Mouse (Mus musculus): ENCODE results near the gene Padi2.

The Padi2 gene

DNA sequence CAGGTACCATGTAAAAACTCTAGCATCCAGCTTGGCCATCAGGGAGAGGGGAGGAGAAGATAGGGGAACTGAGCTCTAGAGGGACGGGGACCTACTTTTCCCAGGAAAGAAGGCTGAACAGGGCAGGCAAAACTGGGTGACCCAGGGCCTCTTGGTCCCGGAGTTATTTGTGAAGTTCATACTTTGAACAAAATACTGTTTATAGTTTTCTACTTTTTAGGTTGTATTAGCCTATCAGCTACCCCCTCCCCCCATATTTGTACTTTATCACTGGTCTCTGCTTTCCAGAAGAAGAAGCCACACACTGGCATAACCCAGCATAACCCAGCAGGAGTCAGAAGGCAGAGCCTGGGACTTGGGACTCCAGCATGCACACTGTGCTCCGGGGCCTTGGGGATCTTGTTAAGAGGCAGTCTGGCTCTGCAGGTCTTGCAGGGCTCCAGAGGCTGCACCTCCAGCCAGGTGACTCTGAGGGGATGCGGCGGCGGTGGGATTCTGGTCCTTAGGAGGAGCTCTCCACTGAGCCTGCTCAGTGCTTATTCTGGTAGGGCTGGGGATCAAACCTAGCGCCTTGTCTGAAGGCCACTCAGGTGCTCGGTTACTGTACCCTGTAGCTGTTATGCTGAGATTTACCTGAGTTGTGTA lies 25.0 kb upstream of the Padi2 start:
- DNase-seq (ENCODE audit: low read depth, low spot score), result no peak

DNA sequence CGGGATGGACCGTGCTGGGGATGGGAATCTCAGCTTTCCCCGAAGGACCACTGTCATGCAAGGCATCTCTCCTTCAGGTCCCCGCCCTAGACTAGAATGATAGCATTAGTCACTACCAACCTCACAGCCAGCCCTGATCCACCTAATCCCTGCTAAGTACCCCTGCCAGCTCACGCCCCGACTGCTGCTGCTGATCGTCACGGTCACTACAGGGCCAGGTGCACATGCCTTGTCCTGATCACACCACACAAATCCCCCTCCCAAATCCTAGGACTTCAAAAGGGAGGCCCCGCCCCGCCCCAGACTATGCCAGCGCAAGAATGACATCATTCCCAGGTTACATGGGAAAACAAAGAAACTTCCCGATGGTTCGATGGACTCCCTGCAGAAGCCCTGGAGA lies 24.4 kb upstream of the Padi2 start:
- DNase-seq (ENCODE audit: low read depth, low spot score), result no peak

DNA sequence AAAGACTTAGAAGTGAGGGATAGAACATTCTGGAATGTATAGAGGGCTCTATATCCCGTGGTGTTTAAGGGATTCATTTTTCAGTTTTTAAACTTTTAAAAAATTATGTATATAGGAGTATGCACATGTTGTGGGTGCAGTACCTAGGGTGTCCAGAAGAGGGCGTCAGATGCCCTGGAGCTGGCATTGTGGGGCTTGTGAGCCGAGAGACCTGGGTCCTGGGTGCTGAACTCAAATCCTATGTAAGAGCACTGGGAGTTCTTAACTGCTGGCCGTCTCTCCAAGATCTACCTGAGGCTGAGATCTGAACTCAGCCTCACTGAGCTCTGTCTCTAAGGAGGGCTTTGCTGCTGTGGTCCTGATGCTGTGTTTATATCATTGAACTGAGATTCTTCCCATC lies 23.8 kb upstream of the Padi2 start:
- DNase-seq (ENCODE audit: low read depth, low spot score), result peak; percentile 74

DNA sequence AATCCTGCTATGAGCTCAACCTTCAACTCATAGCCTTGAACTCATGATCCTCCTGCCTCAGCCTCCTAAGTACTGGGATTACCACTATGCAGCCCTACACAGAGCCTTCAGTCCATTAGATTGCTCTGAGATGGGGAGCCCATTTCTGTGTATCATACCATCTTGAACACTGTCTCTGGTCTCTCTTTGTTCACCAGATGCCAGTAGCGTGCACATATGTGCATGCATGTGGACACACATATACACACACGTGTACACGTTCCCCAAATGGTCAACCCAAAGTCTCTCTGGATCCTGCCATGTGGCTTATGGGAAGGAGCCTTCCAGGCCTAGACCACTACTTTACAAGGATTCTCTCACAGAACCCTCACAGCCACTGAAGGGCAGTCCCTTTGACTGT lies 23.2 kb upstream of the Padi2 start:
- no peak for DNase-seq (ENCODE audit: low read depth, low spot score)

DNA sequence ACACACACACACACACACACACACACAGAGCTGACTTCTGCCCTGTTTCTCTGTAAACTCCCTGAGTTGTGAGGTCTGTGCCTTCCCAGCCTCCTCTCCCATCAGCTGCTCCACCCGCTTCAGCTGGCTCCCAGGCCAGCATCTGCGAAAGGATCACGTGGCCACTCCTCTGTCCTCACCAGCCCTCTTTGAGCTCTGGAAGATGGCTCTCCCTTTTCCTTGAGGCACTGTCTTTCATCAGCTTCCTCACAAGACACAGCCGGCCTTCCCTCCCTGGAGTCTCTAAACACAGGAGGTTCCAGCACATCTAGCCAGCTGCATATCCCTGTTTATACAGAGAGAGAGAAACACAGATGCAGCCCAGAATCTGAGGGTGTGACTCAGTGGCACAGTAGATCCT lies 22.3 kb upstream of the Padi2 start:
- DNase-seq (ENCODE audit: low read depth, low spot score), result no peak

DNA sequence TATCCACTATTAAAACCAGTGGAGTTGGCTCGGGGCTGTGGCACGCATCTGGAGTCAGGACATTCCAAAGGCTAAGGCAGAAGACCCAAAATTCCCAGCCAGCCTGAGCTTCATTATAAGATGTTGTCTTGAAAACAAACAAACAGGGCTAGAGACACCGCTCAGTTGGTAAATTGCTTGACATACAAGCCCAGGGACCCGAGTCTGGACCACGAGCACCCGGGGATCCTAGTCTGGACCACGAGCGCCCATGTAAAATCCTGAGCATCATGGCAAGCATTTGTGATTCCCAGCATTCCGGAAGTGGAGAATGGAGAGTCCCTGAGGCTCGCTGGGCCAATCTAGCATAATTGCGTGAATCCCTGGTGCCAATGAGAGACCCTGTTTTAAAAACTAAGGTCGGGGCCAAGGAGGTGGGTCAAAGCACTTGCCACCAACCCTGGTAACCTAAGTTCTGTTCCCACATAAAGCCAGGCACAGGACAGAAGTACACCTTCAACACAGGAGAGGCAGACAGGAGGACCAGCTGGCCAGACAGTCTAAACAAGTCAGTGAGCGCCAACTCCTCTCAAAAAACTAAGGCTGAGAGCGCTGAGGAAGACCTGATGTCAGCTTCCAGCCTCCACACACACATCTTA lies 14.5 kb upstream of the Padi2 start:
- DNase-seq (ENCODE audit: low read depth, low spot score), result no peak

DNA sequence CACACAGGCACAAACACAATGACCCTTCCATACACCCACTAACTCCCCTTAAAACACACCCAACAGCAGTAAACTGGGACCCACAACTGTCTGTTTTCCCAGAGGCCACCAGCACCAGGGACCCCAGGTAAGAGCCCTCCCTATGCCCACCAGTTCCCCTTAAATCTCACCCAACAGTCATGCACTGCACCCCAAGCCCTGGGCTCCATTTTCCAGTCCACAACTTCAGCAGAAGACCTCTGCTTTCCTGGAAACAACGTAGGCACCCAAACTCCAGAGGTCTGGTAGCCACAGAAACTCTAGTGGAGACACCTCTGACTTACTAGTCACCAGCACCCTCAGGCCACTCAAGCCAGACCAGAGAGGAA lies 14.0 kb upstream of the Padi2 start:
- no peak for DNase-seq (ENCODE audit: low read depth, low spot score)

DNA sequence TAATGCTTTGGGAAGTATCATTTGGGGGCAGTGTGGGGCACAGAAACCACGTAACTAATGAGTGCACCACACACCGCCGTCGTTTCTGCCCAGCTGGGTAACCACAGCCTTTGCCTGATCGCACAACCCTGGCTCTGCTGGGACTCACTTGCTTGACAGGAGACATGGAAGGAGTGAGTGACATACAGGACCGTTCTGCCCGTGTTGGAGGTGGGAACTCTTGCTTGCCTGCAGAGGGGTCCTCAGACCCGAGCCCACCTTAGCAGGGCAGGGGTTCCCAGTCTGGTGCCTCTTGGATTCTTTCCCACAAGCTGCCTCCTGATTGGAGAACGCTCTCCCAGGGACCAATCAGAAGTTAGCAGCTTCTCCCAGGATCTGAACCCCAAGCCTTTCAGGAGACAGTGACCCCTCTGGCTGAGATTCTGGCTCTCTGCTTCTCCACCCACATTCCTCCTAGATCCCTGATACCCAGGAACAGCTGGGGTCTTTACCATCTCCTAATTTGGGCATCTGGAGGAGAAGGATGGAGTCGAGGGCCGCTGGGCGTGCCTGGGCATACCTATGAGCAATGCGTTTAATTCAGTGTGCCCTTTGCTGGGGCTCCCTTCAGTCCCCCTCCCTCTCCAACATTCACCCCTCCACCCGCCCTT lies 1.2 kb upstream of the Padi2 start:
- DNase-seq (ENCODE audit: low read depth, low spot score), result no peak

DNA sequence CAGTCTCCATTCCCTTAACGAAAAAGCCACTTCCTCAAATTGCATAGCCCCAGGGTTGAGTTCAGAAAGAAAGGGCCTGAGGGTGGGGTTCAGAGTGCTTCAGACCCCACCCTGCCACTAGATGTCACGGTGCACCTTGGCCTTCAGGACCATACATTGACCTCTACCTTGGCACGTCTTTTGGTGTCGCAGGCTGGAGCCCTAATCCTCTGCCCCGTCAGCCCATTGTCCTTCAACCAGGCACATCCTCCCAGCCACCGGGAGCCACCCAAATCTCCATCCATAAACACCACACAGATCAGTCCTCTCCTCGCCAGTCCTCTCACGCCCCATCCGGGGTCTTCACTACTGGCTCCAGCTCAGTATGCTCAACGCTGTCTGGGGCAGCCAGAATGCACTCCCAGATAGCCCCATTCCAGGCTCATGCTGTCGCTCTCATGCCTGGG lies 695 bp upstream of the Padi2 start:
- DNase-seq (ENCODE audit: low read depth, low spot score), result peak; percentile 55

DNA sequence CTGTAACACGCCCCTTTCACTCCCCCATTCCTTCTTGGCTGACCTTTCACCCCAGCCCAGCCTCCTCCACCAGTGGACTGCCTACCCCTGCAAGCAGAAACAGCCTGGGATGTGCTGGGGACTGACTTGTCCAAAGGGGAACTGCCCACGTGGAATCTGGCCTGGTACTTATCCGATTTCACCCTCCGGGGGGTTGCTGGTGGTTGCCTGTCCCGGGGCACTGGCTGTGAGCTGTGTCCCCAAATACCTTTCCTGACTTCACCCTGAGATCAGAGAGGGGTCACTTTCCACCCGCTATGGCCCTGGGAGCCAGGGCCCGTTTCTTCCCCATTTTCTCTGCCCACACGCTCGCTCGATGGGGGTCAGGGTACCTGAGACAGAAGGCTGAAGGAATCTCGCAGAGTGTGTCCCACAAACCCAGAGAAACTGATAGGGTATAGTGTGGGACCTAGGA lies 710 bp downstream of the Padi2 start:
- DNase-seq (ENCODE audit: low read depth, low spot score), result no peak

DNA sequence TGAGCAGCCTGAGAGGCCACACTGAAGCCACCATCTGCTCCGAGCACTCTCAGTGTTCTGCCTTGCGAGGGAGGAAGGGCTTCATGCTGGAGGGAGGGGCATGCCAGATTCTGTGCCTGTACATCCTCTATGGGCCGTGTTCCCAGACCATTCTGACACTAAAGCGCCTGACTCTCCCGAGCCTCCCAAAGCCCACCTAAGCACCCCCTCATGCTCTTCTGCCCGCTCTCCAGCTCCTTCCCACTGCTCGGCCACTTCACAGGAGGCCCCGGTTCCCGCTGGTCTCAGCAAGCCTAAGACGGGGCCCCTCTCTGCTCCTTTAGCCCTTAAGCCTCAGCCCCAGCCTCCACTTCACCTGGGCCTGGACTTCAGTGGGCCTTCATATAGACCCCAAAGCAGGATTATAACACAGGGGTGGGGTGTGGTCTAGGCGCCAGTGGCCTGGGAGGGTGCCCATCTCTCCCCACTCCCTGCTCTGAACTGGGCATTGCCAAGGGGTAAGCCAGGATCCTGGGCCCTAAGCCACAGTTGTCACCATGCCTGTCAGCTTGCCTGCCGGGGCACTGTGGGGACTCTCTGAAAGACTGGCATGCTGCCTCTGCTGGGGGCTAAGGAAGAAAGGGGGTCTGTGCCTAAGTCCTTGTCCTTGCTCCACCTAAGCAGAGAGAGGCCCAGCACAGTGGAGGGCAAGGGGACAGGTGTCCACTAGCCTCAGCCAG lies 1.3 kb downstream of the Padi2 start:
- DNase-seq (ENCODE audit: low read depth, low spot score), result no peak

DNA sequence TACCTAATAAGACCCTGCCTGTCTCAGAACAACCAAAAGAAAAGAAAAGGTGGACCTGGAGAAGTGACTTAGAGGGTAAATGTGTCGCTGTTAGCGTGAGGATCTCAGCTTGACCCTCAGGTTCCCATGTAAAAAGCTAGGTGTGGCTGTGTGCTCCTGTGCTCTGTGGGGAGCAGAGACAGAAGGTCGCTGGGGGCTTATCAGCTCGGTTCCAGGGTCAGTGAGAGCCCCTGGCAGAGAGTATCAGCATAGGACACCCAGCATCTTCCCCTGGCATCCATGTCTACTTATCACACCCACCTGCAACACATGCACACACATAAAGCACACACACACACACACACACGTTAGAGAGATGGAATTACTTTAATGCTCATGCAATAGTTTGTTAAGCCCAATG lies 2.5 kb downstream of the Padi2 start:
- DNase-seq (ENCODE audit: low read depth, low spot score), result no peak

DNA sequence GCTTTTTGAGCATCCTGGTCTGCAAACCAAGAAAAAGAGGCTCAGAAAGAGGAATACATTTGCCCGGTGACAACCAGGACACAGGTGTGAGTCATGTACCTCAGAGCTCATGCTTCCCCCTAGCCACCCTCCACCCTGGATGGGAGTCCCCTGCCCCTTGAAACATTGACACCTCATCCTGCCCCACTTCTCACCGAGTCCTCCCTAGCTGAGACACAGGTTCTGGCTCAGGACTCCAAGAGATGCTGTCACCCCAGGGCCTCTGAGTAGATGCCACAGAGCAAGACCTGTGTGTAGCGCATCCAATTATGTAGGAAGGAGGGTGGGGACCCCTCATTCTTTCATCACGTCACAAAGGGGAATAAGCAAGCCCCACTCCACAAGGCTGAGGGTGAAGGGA lies 3.4 kb downstream of the Padi2 start:
- no peak for DNase-seq (ENCODE audit: low read depth, low spot score)

DNA sequence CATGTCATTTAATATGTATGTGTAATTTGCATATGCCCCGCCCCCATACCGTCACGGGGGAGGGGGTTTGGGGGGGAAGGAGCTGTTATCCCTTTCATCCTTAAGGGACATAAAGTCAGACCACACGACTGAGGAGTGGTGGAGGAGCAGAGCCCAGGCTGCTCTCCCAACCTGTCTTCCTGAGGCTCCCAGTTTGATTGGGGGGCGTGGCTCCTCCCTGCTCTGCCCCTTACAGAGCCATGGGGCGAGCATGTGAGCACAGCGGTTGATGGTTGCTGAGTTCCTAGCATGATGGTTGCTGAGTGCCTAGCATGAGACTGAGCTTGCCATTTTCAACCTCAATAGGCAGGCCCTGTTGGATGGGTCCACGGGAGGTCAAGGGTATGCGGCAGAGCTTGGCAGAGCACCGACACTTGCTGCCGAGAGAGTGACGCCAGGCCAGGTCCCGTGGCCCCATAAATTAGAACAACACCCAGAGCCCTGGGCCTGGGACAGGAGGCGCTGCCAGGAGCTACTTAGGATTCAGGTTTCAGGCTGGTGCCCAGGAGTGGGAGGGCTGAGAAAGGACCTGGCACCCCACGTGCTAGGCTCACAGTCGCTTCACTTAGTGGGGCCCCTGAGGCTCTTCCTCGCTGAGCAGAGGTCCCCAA lies 4.6 kb downstream of the Padi2 start:
- peak; percentile 73 for DNase-seq (ENCODE audit: low read depth, low spot score)

DNA sequence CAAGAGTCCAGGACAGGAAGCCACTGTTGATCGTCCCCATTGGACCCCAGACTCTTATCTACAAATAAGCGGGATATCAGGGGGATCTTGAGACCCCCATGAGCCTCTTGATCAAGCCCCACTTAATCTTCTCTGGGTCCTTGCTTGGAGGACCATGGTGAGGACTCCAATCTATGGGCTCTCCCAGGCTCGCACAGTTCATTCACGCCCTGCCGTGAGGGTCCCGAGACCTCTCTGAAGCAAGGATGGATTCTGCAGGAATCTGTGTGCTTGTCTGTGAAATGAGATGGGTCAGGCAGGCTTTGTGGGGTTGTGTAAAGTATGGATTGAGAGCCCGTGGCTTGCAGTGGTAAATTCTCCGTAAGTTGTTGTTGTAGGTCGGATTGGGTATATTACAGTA lies 5.3 kb downstream of the Padi2 start:
- DNase-seq (ENCODE audit: low read depth, low spot score), result no peak

DNA sequence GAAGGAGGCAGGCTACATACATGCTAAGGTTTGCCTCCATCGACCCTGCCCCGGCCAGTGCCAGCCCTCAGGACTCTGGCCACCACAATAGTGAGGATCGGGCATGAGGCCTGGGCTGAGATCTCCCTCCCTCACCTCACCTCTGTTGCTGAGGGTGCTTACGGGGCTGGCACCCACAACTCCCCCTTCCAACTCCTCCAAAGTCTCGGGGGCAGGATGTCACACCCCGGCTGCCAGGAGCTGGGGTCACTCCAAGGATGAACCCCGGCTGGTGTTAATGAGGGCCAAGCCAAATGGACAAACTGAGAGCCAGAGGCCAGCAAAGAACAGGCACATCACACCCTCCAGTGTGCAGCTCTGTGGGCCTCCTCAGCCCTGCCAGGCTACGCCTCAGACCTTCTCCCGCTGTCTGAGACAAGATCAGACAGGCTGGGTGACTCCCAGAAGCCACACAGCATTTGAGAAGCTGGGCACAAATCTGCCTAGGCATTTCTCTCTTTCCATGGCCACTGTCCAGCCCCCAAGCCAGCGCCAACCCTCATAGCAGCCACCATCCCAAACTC lies 6.2 kb downstream of the Padi2 start:
- no peak for DNase-seq (ENCODE audit: low read depth, low spot score)

DNA sequence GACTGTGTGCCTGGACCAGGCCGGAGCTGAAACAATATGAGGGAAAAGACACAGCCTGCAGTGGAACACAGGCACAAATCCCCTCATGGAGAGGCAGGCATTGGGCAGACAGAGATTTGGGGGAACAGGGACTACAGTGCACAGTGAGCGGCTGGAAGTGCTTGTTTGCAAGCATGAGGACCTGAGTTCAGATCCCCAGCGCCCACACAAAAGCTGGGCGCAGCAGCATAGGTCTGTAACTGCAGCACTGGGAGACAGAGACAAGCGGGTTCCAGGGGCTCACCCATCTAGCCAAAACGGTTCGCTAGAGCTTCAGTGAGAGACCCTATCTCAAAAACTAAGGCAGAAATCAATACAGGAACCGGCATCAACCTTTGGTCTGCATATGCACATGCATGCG lies 7.4 kb downstream of the Padi2 start:
- DNase-seq (ENCODE audit: low read depth, low spot score), result no peak

DNA sequence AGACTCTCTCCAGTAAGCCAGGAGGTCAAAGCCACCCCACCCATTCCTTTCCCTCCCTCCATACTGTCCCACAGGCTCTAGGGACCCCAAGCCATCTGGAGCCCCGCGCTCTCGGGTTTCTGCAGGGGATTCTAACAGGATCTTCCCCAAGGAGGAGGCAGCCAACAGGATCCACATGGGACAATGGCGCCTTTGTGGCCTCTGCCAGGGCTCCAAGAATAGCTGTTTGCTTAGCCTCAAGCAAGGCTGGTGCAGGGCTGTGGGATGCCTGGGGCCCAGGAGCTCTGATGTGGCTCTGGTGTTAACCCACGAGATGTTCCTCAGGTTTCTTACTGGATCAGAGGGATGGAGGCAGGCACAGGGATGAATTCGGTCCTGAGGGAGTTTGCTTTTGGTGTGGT lies 8.6 kb downstream of the Padi2 start:
- no peak for DNase-seq (ENCODE audit: low read depth, low spot score)

DNA sequence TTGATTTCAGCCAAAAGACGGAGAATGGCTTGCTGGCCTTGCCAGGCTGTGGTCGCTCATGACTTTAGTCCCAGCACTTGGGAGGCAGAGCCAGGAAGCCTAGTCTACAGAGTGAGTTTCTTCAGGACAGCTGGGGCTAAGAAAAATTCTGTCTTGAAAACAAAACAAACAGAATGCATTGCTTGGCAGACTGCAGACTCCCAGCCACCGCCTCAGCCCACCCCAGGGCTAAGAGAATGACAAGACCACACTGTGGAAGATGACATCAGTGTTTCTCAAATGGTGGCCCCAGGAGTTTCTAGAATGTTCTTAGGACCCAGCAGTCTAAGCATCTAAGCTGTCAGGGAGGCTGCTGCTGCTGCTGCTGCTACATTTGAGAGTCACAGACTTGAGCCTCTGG lies 9.1 kb downstream of the Padi2 start:
- no peak for DNase-seq (ENCODE audit: low read depth, low spot score)

DNA sequence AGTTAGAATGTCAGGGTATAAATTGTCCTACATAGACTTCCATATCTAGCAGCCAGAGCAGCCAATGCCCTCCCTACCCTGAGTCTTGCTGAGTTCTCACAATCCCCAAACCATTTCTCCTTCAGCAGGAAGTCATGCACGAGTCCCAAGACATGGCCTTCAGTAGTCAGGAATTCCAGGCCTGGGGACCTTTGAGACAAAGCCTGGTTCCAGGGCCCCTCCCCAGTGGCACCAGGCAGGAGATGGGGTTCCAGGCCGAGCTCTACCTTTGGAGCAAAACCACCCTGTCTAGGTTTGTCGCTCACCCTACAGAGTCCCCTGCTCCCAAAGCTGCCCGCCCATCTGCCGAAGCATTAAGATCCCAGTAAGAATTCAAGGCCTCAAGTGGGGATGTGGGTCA lies 10.2 kb downstream of the Padi2 start:
- DNase-seq (ENCODE audit: low read depth, low spot score), result no peak

DNA sequence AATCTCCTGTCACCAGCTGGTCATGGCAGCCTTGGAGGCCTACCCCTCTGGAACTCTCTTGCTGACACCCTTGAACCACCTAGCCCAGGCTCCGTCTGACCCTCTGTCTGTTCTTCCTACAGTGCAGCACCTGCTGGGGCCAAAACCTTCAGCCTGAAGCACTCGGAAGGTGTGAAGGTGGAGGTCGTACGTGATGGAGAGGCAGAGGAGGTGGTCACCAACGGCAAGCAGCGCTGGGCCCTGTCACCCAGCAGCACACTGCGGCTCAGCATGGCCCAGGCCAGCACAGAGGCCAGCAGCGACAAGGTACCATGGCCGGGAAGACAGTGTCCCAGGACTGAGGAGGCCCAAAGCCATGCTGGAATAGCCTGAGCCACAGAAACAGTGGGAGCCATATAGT lies 11.3 kb downstream of the Padi2 start:
- DNase-seq (ENCODE audit: low read depth, low spot score), result no peak

All from ZHBTc4 (cell line).